Mouse (Mus musculus) ES-E14 (cell line): ENCODE measurements around the gene Ipo13.

Experiments
- HCFC1 ChIP-seq: IDR thresholded peaks from 2 replicates; pipeline ENCODE4 v1.6.1; 2012; ENCODE audit warnings: low read length, inconsistent platforms, borderline replicate concordance; ENCODE audit not compliant: insufficient read depth
- ZNF384 ChIP-seq: IDR thresholded peaks from 2 replicates; pipeline ENCODE4 v1.6.1; 2012; ENCODE audit warnings: low read depth, low read length, inconsistent platforms

DNA sequence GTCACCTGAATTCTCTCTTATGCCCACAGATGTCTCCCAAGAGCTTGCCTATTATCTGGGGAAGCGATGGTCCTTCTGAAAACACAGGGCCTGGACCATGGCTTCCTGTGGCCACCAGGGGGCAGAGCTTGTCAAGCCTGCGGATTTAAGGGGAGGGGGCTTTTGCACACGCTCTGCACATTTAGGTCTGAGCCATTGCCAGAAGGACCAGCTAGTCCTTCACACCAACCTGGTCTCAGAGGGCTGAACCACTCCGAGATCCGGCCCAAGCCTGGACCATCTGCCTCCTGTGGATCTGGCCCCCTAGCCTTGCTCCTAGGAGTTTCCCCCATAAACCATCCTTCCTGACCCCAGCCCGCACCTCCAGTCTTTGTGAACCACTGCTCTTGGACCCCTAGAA is 13.4 kb upstream of the Ipo13 start:
- no peak for TF ChIP-seq ZNF384
- no peak for TF ChIP-seq HCFC1
